Mouse (Mus musculus) heart, embryonic 10.5 days (tissue): ENCODE results near the gene 1700029F12Rik. TPM values are rescaled to one million over a fixed set of nuclear protein-coding genes. Genes with fewer than 3 reads are reported as not detected.

ENCODE experiments used
- DNase-seq: peaks from one replicate; pipeline ENCODE4 v3.0.0-alpha.2; 2017; ENCODE audit warnings: low spot score
- H3K27ac ChIP-seq: fragments of 300-500 bp; sonication (generic); 2 replicates; pipeline ENCODE4 v1.5.1; 2016; ENCODE audit warnings: mild to moderate bottlenecking
- H3K27me3 ChIP-seq: fragments of 300-500 bp; sonication (generic); 2 replicates; pipeline ENCODE4 v1.6.1; 2016; ENCODE audit warnings: mild to moderate bottlenecking; ENCODE audit not compliant: poor library complexity, insufficient read depth, severe bottlenecking
- H3K36me3 ChIP-seq: fragments of 300-500 bp; sonication (generic); 2 replicates; pipeline ENCODE4 v1.6.1; 2016; ENCODE audit warnings: mild to moderate bottlenecking, moderate library complexity
- H3K4me1 ChIP-seq: fragments of 300-500 bp; sonication (generic); 2 replicates; pipeline ENCODE4 v1.6.1; 2016; ENCODE audit warnings: mild to moderate bottlenecking
- H3K4me3 ChIP-seq: fragments of 300-500 bp; sonication (generic); 2 replicates; pipeline ENCODE4 v1.5.1; 2016; ENCODE audit warnings: mild to moderate bottlenecking, moderate library complexity
- H3K9me3 ChIP-seq: fragments of 300-500 bp; sonication (generic); 2 replicates; pipeline ENCODE4 v1.6.1; 2016; ENCODE audit warnings: mild to moderate bottlenecking, moderate library complexity
- WGBS: fragments of 180-500 bp; shearing (Covaris S2); methylation state at CpG from one replicate; pipeline ENCODE4 v1.1.7; 2016; 5-methylcytosine and 5-hydroxymethylcytosine counted together
- polyA plus RNA-seq: library from polyadenylated mRNA; unstranded; fragments of >200 nt; fragmentation: Nextera tagmentation; extraction: Ambion mirVana; gene quantifications from 2 replicates; pipeline ENCODE4 v1.2.1, GENCODE M21; 2016

1700029F12Rik gene
- polyA plus RNA-seq, 1 experiment from 2014 or later, result not detected

DNA sequence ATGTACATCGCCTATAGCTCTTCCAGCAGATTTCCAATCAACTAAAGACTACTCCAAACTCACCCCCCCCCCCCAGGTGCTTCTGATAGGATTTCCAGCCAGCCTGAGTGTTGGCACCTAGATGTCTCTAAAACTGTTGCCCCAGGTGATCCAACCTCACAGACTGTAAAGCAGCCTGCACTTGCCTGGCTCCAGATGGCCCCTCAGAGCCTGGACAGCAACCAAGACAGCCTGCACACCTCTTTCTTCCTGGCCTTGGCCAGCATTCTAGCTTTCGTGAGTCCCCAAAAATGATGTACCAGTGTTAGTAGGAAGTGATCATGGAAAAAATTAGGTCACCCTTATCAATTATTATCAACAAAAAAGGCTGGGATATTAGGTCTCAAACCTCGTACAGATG lies 16.5 kb downstream of the 1700029F12Rik start:
- H3K4me3 ChIP-seq, result no peak overlapping the region
- DNase-seq, result no peak
- peaks cover 16% of the 10 kb centered on the region for H3K4me1 ChIP-seq
- H3K9me3 ChIP-seq, result no peaks in the 10 kb centered on the region
- WGBS, result 82% methylated on average over 3 of the region's 3 CpGs
- H3K27ac ChIP-seq, result no peak overlapping the region
- no peaks in the 10 kb centered on the region for H3K27me3 ChIP-seq
- no peaks in the 10 kb centered on the region for H3K36me3 ChIP-seq

DNA sequence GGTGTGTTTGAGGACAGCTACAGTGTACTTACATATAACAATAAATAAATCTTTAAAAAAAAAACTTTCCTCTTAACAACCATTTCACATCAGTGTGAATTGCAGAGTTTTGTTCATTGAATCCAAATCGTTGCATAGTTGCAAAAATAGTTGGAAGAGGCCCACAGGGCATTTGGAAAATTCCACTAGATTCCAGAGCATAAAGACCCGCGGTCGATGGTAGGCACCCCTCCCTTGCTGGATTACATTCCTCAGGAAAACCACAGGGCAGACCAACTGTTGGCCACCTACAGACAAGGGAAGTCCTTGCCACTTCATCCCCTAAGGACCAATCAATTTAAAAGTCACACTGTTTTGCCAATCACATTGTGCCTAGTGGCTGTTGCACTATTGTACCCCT lies 19.8 kb downstream of the 1700029F12Rik start:
- H3K27ac ChIP-seq, result no peak overlapping the region
- 88% methylated on average over 4 of the region's 4 CpGs for WGBS
- no peaks in the 10 kb centered on the region for H3K36me3 ChIP-seq
- no peaks in the 10 kb centered on the region for H3K27me3 ChIP-seq
- H3K9me3 ChIP-seq, result no peaks in the 10 kb centered on the region
- no peak for DNase-seq
- no peak overlapping the region for H3K4me3 ChIP-seq
- no peaks in the 10 kb centered on the region for H3K4me1 ChIP-seq

DNA sequence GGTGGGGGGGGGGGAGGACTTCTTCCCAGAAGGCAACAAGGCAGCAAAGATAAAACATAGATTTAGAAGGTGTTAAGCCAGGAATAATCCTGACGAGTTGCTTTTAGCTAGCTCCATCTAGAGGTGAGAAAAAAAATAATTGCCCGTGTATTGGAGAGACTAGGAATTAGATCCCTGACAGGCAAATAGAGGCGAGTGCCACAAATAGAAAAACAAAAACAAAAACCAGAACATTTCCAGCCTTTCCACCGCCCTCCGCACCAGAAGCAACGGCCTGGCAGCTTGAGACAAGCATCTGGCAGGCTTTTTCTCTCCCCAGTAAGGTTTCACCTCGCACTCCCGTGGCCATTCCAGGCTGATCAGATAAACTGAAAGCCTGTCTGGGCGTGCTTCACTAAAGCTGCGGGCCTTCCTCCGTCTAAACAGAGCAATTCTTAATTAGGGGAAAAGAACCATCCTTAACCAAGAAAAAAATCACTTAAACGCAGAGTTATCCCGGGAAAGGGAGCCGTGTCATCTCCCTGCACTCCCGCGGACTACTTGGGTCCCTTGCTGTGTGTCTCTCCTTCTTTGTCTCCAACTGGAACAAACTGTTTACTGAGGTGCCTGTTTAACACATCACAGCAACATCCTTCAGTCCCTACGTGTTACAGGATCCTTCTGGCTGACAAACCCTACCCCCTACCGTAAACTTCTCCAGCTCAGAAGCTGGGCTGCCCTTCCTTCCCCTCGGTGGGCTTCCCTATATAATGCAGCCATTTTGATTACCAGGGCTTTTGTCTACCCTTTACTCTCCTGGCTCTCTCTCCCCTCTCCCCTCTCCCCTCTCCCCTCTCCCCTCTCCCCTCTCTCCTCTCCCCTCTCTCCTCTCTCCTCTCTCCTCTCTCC lies 25.7 kb downstream of the 1700029F12Rik start:
- Histone ChIP-seq H3K27ac (peak overlapping the region; percentile 84), H3K9me3 (no peaks in the 10 kb centered on the region), H3K36me3 (no peaks in the 10 kb centered on the region), H3K4me3 (peak overlapping the region; percentile 63), H3K4me1 (peaks cover 6% of the 10 kb centered on the region; the same call in 1 of the 2 replicates), H3K27me3 (no peaks in the 10 kb centered on the region)
- 2% methylated on average over 19 of the region's 19 CpGs for WGBS
- peak; percentile 79 for DNase-seq

DNA sequence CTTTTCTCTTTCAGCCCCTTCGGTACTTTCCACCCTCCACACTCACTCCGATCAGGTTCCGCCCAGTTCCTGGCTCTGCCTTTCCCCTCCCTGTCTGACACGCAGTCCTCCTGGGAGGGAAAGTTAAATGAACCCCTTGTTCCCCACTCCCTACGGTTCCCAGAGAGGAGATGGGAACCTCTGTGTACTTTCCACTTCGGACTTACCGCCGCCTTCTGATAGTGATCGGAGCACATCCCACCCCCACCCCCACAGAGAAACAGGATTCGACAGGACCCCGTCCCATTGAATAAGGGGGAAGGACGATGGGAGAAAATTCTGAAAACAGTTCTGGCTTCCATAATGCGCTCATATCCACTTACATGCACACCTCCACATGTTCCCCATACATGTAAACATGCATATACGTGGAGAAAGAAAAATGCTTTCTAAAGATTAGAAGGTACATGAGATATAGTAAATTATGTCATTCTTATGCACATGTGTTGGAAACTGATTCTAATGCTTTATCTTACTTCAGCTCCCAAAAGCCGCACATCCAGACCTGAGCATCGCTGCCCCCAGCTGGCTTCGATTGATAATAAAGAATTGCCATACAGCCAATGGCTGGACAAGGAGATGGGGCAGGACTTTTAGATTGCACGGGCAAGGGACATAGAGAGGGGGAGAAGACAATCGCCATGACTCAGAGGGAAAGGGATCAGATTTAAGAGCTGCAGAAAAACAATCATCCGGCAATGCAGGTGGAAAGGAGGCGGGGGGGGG lies 26.5 kb downstream of the 1700029F12Rik start:
- no peaks in the 10 kb centered on the region for H3K9me3 ChIP-seq
- H3K4me1 ChIP-seq, result peaks cover 6% of the 10 kb centered on the region; the same call in 1 of the 2 replicates
- under 1% methylated on average over 19 of the region's 21 CpGs for WGBS
- peak; percentile 81 for DNase-seq
- H3K4me3 ChIP-seq, result peak overlapping the region; percentile 63
- peak overlapping the region; percentile 84 for H3K27ac ChIP-seq
- no peaks in the 10 kb centered on the region for H3K27me3 ChIP-seq
- no peaks in the 10 kb centered on the region for H3K36me3 ChIP-seq

DNA sequence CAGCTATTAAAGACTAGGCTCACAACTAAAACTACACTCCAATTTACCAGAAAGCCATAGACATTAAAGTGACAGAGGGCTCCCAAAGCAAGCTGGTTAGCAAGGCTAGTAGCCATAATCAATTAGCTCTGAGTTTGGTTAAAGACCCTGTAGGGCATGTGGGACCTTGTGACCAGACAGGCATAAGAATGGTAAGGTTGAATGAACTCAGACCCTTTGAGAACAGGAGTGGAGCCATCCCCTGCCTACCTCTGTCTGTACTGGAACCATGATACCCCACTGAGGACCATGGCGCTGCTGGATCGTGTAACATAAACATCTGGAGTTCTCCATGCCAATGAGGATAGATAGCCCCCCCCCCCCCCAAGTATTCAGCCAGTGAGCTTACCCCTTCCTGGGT lies 27.4 kb downstream of the 1700029F12Rik start:
- Histone ChIP-seq H3K9me3 (no peaks in the 10 kb centered on the region), H3K36me3 (no peaks in the 10 kb centered on the region), H3K27ac (no peak overlapping the region), H3K27me3 (no peaks in the 10 kb centered on the region), H3K4me3 (peak overlapping the region; percentile 63; the same call in 1 of the 2 replicates), H3K4me1 (peaks cover 6% of the 10 kb centered on the region; the same call in 1 of the 2 replicates)
- WGBS, result 16% methylated on average over 2 of the region's 2 CpGs
- no peak for DNase-seq

DNA sequence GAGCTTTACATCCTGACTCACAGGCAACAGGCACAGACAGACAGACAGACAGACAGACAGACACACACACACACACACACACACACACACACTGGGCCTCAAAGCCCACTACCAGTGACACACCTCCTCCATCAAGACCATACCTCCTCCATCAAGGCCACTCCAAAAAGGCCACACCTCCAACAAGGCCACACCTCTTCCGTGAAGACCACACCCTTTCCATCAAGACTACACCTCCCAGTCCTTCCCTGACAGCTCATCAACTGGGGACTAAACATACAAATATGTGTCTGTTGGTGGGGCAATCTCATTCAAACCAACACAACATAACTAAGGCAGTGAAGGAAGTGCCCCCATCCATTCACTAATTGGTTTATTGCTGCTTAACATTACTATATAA lies 37.1 kb downstream of the 1700029F12Rik start:
- H3K27ac ChIP-seq, result no peak overlapping the region
- H3K36me3 ChIP-seq, result no peaks in the 10 kb centered on the region
- H3K4me1 ChIP-seq, result no peaks in the 10 kb centered on the region
- H3K27me3 ChIP-seq, result no peaks in the 10 kb centered on the region
- no peaks in the 10 kb centered on the region for H3K9me3 ChIP-seq
- WGBS, result 70% methylated on average over 1 of the region's 1 CpGs
- no peak overlapping the region for H3K4me3 ChIP-seq
- DNase-seq, result no peak

DNA sequence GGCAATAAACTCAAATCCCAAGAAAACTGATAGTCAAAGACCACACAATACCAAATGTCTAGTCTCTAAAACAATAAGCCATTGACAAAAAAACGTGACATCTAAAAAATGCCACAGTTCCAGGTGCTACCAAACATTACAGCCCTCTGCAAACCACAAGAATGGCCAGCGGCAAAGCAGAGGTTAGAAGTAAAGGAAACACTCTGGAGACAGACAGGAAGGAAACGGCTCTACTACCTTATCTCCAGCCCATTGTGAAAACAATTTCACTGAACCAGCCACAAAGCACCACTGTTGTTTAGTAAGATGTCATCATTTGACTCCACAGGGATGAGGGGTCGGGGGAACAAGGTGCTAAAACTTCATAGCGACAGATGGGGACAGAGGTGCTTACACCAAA lies 38.9 kb downstream of the 1700029F12Rik start:
- no peaks in the 10 kb centered on the region for H3K27me3 ChIP-seq
- H3K36me3 ChIP-seq, result no peaks in the 10 kb centered on the region
- H3K27ac ChIP-seq, result no peak overlapping the region
- 42% methylated on average over 5 of the region's 5 CpGs for WGBS
- no peak overlapping the region for H3K4me3 ChIP-seq
- no peak for DNase-seq
- no peaks in the 10 kb centered on the region for H3K4me1 ChIP-seq
- no peaks in the 10 kb centered on the region for H3K9me3 ChIP-seq

DNA sequence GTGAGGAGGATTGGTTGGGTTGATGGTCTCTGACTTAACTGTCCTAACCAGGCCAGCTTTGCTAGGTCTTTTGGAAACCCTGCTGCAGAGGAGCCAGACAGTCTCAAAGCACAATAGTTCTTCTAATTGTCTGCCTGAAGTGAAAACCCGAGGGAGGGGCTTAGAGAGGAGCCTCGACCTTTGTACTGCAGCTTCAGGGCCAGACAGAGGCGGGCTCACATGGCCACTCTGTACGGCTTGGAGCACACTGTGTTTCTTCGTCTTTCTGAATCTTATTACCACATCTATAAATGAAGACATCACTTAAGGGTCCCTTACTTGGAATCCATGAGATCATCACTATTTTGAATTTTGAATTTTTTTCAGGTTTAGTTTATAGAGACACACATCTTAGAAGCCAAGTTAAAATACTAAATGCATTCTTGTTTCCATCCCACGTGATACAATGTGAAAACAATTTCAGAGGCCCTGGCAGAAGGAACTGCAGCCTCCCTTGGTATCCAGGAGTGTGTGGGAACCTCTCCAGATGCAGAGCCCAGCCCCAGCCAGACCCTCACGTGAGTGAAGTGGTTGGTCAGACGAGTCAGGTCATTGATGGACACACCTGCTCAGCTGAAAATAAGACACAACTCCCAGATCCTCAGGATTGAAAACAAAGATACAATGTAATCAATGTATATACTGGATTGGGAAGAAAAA lies 40.7 kb downstream of the 1700029F12Rik start:
- no peak for DNase-seq
- Histone ChIP-seq H3K4me1 (no peaks in the 10 kb centered on the region), H3K27me3 (no peaks in the 10 kb centered on the region), H3K27ac (no peak overlapping the region), H3K4me3 (no peak overlapping the region), H3K36me3 (no peaks in the 10 kb centered on the region), H3K9me3 (no peaks in the 10 kb centered on the region)
- WGBS, result 55% methylated on average over 8 of the region's 8 CpGs

DNA sequence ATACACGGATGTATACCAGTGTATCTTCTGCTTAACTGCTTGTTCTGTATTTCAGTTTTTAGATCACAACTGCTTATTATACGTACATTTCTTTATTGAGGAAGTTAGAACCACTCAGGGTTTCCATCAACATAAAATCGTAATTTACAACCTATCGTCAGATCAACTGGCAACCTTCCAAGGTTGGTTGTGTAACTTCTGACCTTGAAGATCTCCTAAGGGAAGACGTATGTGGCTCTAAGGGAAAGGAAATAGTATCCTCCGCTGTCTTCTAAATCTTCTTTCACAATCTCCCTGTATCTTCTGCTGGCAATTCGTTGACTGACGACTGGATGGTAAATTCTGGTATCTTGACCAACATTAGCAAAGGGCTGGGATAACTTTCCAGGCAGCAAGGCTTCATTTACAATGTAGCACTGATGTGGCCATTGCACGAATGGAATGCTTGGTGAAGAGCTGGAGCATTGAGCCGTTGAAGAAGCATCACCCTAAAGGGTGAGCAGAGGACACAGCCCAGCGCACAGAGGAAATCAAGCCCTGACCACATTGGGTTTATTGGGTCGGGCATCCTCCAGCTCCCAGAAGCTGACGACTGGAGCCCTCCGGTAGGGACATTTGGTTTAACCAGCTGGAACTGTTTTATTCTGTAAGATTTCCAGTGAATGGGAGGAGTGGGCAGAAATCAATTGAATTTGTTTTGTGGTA lies 43.4 kb downstream of the 1700029F12Rik start:
- Histone ChIP-seq H3K27me3 (no peaks in the 10 kb centered on the region), H3K4me3 (no peak overlapping the region), H3K9me3 (no peaks in the 10 kb centered on the region), H3K36me3 (no peaks in the 10 kb centered on the region), H3K27ac (no peak overlapping the region), H3K4me1 (peaks cover 4% of the 10 kb centered on the region; the same call in 1 of the 2 replicates)
- no peak for DNase-seq
- 86% methylated on average over 14 of the region's 14 CpGs for WGBS

DNA sequence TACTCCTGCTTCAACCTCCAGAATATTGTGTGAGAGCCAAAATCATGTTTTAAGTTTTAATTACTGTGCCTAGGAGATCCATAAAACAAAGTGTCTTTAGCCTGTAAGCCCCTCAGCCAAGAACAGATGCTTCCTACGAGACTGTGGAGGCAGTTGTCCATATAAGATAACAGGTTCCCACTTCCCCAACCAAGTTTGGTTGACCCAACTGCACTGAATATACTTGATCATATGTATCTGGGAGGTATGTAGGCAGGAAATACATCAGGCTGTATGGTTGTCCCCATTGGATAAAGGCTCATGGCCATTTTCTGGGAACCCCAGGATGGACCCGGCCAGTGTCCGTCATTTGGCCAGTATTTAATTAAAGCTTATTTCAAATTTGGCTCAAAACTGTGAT lies 44.1 kb downstream of the 1700029F12Rik start:
- H3K9me3 ChIP-seq, result no peaks in the 10 kb centered on the region
- H3K27me3 ChIP-seq, result no peaks in the 10 kb centered on the region
- peaks cover 9% of the 10 kb centered on the region for H3K4me1 ChIP-seq
- WGBS, result 81% methylated on average over 3 of the region's 3 CpGs
- H3K27ac ChIP-seq, result no peak overlapping the region
- no peak overlapping the region for H3K4me3 ChIP-seq
- no peak for DNase-seq
- H3K36me3 ChIP-seq, result no peaks in the 10 kb centered on the region

DNA sequence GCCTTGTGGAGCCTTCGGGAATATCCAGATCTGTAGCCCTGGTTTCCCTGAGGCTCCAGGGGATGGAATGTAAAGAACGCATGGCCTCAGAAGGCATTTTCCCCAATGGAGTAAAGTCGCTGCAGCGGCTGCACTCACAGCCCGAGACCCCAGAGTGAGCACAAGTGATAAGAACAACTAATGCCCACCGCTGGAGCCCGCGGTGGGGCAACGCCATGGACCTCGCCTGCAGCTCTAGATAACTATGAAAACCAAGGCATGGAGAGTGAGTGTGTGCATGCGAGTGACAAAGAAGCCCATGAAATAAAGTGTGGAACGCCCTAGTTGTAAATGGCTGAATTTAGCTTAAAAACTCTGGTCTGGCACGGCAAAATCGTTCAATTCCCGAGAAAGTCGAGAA lies 45.0 kb downstream of the 1700029F12Rik start:
- Histone ChIP-seq H3K4me3 (no peak overlapping the region), H3K4me1 (peaks cover 9% of the 10 kb centered on the region), H3K27me3 (no peaks in the 10 kb centered on the region), H3K9me3 (no peaks in the 10 kb centered on the region), H3K36me3 (no peaks in the 10 kb centered on the region), H3K27ac (no peak overlapping the region)
- no peak for DNase-seq
- WGBS, result 81% methylated on average over 16 of the region's 16 CpGs

DNA sequence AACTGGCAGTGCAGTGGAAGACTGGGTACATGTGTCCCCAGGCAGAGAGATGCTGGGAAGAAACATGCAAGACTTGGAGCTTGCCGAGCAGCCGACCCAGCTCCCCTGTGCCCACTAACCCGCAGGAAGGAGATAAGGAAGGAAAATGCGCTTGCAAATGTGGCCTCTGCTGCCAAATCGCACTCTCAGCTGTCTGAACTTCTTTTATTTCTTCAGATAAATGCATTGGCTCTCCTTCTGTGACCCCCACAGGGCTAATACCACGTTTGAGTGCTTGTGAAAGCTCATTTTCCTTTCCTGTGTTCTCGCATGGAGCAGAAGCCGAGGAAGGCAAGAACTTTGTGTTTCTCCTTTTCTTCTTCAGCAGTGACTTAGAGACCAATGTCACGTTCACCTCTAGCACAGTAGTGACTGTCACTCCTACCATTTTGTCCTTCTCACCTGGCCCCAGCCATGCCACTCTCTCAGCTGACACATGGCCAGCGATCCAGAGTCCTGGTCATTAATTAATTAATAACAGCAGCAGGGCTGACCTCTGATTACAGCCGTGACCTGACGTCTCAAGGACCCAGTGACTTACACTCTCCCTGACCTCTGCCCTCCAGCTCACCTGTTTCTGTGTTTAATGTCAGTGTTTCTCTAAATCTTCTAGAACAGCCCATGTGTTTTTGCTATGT lies 48.4 kb downstream of the 1700029F12Rik start:
- H3K36me3 ChIP-seq, result no peaks in the 10 kb centered on the region
- 51% methylated on average over 12 of the region's 12 CpGs for WGBS

More for the DNA sequence above, 48.4 kb downstream of the 1700029F12Rik start:
- H3K9me3 ChIP-seq, result no peaks in the 10 kb centered on the region
- H3K27ac ChIP-seq, result no peak overlapping the region
- H3K4me1 ChIP-seq, result peaks cover 15% of the 10 kb centered on the region
- H3K27me3 ChIP-seq, result no peaks in the 10 kb centered on the region
- DNase-seq, result no peak
- no peak overlapping the region for H3K4me3 ChIP-seq
